In genomic region chr5:44768472-44768871, GRCm38 (mm10) we compare ENCODE assay signal across 24 mouse cellular contexts. TPM values are rescaled to one million over a fixed set of nuclear protein-coding genes. Genes with fewer than 3 reads are reported as not detected.
A peak's percentile ranks its signal among the peaks of the same experiment; 100 is the strongest.
DNase-seq lines count a peak whose midpoint lies in the region; ATAC-seq and TF ChIP-seq lines count a peak whose summit lies in the region.
"Had no signal": no experiment of that assay in that cellular context is flagged by ENCODE, and none has a peak within 500 bp of the region (broad histone marks: within the 10 kb centered on the region; RNA-seq: fewer than 3 reads in every experiment).

No protein-coding gene starts in this region.

- WGBS in kidney, adult 2 months, result 67% methylated on average over 8 of the region's 8 CpGs
- 86% methylated on average over 8 of the region's 8 CpGs for WGBS in kidney, embryonic 15.5 days
- WGBS in forebrain, embryonic 10.5 days, result 92% methylated on average over 8 of the region's 8 CpGs

- H3K27me3 ChIP-seq in kidney, adult 2 months (replicated peaks; ENCODE audit: control insufficient read depth, insufficient read depth, low read length), result no peaks in the 10 kb centered on the region
- H3K27me3 ChIP-seq in kidney, embryonic 15.5 days, result no peaks in the 10 kb centered on the region
- H3K27me3 ChIP-seq in forebrain, embryonic 10.5 days (ENCODE audit: poor library complexity, severe bottlenecking), result no peaks in the 10 kb centered on the region
- H3K27me3 ChIP-seq: embryonic facial prominence, embryonic 13.5 days; forebrain, embryonic 15.5 days; hindbrain, embryonic 15.5 days; intestine, embryonic 15.5 days; liver, embryonic 13.5 days; Patski; stomach, embryonic 15.5 days had no signal

- no peak for TF ChIP-seq CTCF in gastrocnemius, adult 2 months (IDR thresholded peaks at IDR 0.05)
- TF ChIP-seq CTCF in kidney, adult 2 months (conservative IDR thresholded peaks at IDR 0.05; ENCODE audit: insufficient read depth, insufficient read length, low read depth, low read length), result no peak

- H3K4me3 ChIP-seq in gastrocnemius, adult 2 months, result no peak overlapping the region
- H3K4me3 ChIP-seq in kidney, adult 2 months (ENCODE audit: insufficient read depth, low read depth, low read length), result no peak overlapping the region
- H3K4me3 ChIP-seq in kidney, embryonic 15.5 days (replicated peaks), result no peak overlapping the region
- no peak overlapping the region for H3K4me3 ChIP-seq in forebrain, embryonic 10.5 days
- H3K4me3 ChIP-seq: embryonic facial prominence, embryonic 13.5 days; forebrain, embryonic 15.5 days; hindbrain, embryonic 15.5 days; intestine, embryonic 15.5 days; liver, embryonic 13.5 days; midbrain, embryonic 10.5 days; stomach, embryonic 15.5 days had no signal

- H3K9me3 ChIP-seq in kidney, embryonic 15.5 days (replicated peaks), result no peaks in the 10 kb centered on the region
- H3K9me3 ChIP-seq in forebrain, embryonic 10.5 days, result no peaks in the 10 kb centered on the region
- H3K9me3 ChIP-seq: embryonic facial prominence, embryonic 13.5 days; forebrain, embryonic 15.5 days; hindbrain, embryonic 15.5 days; intestine, embryonic 15.5 days; liver, embryonic 13.5 days; midbrain, embryonic 10.5 days; stomach, embryonic 15.5 days had no signal

- TF ChIP-seq POLR2A in kidney, adult 2 months (IDR thresholded peaks at IDR 0.05; ENCODE audit: low read depth, low read length), result no peak

- peak overlapping the region; percentile 72 for H3K27ac ChIP-seq in gastrocnemius, adult 2 months
- H3K27ac ChIP-seq in kidney, adult 2 months (ENCODE audit: insufficient read depth, low read depth, low read length), result peak overlapping the region; percentile 50
- no peak overlapping the region for H3K27ac ChIP-seq in kidney, embryonic 15.5 days
- H3K27ac ChIP-seq in forebrain, embryonic 10.5 days, result no peak overlapping the region
- H3K27ac ChIP-seq: embryonic facial prominence, embryonic 13.5 days; forebrain, embryonic 15.5 days; hindbrain, embryonic 15.5 days; intestine, embryonic 15.5 days; liver, embryonic 13.5 days; midbrain, embryonic 10.5 days; stomach, embryonic 15.5 days had no signal

- H3K36me3 ChIP-seq in kidney, adult 2 months (ENCODE audit: control insufficient read depth, insufficient read depth, low read length), result no peaks in the 10 kb centered on the region
- peaks cover 5% of the 10 kb centered on the region; the same call in 1 of the 2 replicates for H3K36me3 ChIP-seq in kidney, embryonic 15.5 days
- no peaks in the 10 kb centered on the region for H3K36me3 ChIP-seq in forebrain, embryonic 10.5 days (replicated peaks)
- H3K36me3 ChIP-seq: forebrain, embryonic 15.5 days; hindbrain, embryonic 15.5 days; intestine, embryonic 15.5 days; liver, embryonic 13.5 days; midbrain, embryonic 10.5 days; stomach, embryonic 15.5 days had no signal

- H3K4me1 ChIP-seq in kidney, adult 2 months (ENCODE audit: control insufficient read depth, insufficient read depth, low read length), result peaks cover 5% of the 10 kb centered on the region; the same call in 1 of the 2 replicates
- peaks cover 5% of the 10 kb centered on the region; the same call in 1 of the 2 replicates for H3K4me1 ChIP-seq in kidney, embryonic 15.5 days
- H3K4me1 ChIP-seq in forebrain, embryonic 10.5 days, result no peaks in the 10 kb centered on the region
- H3K4me1 ChIP-seq: embryonic facial prominence, embryonic 13.5 days; forebrain, embryonic 15.5 days; hindbrain, embryonic 15.5 days; intestine, embryonic 15.5 days; liver, embryonic 13.5 days; midbrain, embryonic 10.5 days; stomach, embryonic 15.5 days had no signal

- no peak overlapping the region for H3K4me2 ChIP-seq in kidney, embryonic 15.5 days
- H3K4me2 ChIP-seq: embryonic facial prominence, embryonic 13.5 days; forebrain, embryonic 15.5 days; hindbrain, embryonic 15.5 days; intestine, embryonic 15.5 days; liver, embryonic 13.5 days; stomach, embryonic 15.5 days had no signal

- intact Hi-C loops in gastrocnemius, adult 2 months (cut with DNase I), result no loop called here
- intact Hi-C loops in gastrocnemius, postnatal 14 days (cut with DNase I; ENCODE audit: low total_unique reads), result no loop called here

- no peak for ATAC-seq in kidney, embryonic 15.5 days (replicated peaks; ENCODE audit: low FRiP score)
- ATAC-seq: activated CD4-positive, CD25-positive, alpha-beta regulatory T cell, adult 4 months; CD4-positive, CD25-positive, alpha-beta regulatory T cell, adult 4 months; forebrain, embryonic 15.5 days; intestine, embryonic 15.5 days; Patski had no signal

- no peak for DNase-seq in gastrocnemius, adult 2 months
- DNase-seq in gastrocnemius, postnatal 14 days, result no peak
- DNase-seq in kidney, adult 2 months, result peak; percentile 68
- peak; percentile 27 for DNase-seq in kidney, postnatal 10 days
- DNase-seq in lung, postnatal 25 days (ENCODE audit: low spot score), result peak; percentile 21
- no peak for DNase-seq in right cerebral cortex, adult 2 months (ENCODE audit: low spot score in 2 of 2)
- DNase-seq in forebrain, embryonic 10.5 days (ENCODE audit: extremely low spot score, low spot score), result no peak
- DNase-seq: adrenal gland, postnatal 25 days; cerebellum, adult 11-12 months; cerebellum, postnatal 14 days; liver, embryonic 13.5 days; right cerebral cortex, postnatal 25 days; thymus, adult 2 months had no signal

- H3K9ac ChIP-seq in kidney, embryonic 15.5 days, result no peak overlapping the region
- H3K9ac ChIP-seq: embryonic facial prominence, embryonic 13.5 days; forebrain, embryonic 15.5 days; hindbrain, embryonic 15.5 days; intestine, embryonic 15.5 days; liver, embryonic 13.5 days; stomach, embryonic 15.5 days had no signal

RNA-seq across cellular contexts. Expression of gene Ldb2, which starts 31.0 kb away (rescaled TPM):
- total RNA-seq in gastrocnemius, adult 2 months (2021), result 1 to 10 TPM; 1.7 to 4.1 TPM
- 1 to 10 TPM; 9.3 to 9.5 TPM for total RNA-seq in gastrocnemius, postnatal 14 days (2021)
- polyA plus RNA-seq in kidney, adult 2 months (2012; rRNA removed), result 37.7 and 55.0 TPM in 2 replicates
- 80.4 and 89.7 TPM in 2 replicates for polyA plus RNA-seq in kidney, embryonic 15.5 days (2015; fragmentation: Nextera tagmentation; extraction: Ambion mirVana)
- 10.5 and 13.1 TPM in 2 replicates for polyA plus RNA-seq in forebrain, embryonic 10.5 days (2016; fragmentation: Nextera tagmentation; extraction: Ambion mirVana)
- total RNA-seq: neutrophil, adult 5-6 weeks had no signal
- polyA plus RNA-seq: activated CD4-positive, CD25-positive, alpha-beta regulatory T cell, adult 4 months; CD4-positive, CD25-positive, alpha-beta regulatory T cell, adult 4 months; Patski had no signal

Comparison
In these comparisons a context has a peak if more than half of its experiments do, and no peak if none do; other contexts are left out.
1. H3K27ac ChIP-seq: peak in gastrocnemius, adult 2 months (single experiment) and kidney, adult 2 months (single experiment); none in kidney, embryonic 15.5 days (single experiment) and forebrain, embryonic 10.5 days (single experiment).
2. DNase-seq: peak in kidney, adult 2 months (single experiment), kidney, postnatal 10 days (single experiment) and lung, postnatal 25 days (single experiment); none in gastrocnemius, adult 2 months (single experiment), gastrocnemius, postnatal 14 days (single experiment), right cerebral cortex, adult 2 months (0 of 2) and forebrain, embryonic 10.5 days (single experiment).